Mouse (Mus musculus): Measurements from ENCODE around the gene Dgkb. TPM values are rescaled to one million over a fixed set of nuclear protein-coding genes. Genes with fewer than 3 reads are reported as not detected.

The Dgkb gene
- total and polyA plus RNA-seq, 2 experiments from 2014 or later: 12.3 to 13.6 TPM

- ATAC-seq (ENCODE audit: low FRiP score) (no peak), DNase-seq (ENCODE audit: low spot score) (no peak)
- Histone ChIP-seq H3K27me3 (ENCODE audit: insufficient read depth, low read length) (no peaks in the 10 kb centered on the region), H3K9me3 (ENCODE audit: low read length) (no peaks in the 10 kb centered on the region), H3K4me3 (ENCODE audit: low read depth, low read length) (no peak overlapping the region), H3K4me2 (ENCODE audit: low read depth, low read length, poor library complexity, severe bottlenecking) (no peak overlapping the region), H3K27ac (ENCODE audit: low read depth, low read length) (no peak overlapping the region), H3K4me1 (ENCODE audit: insufficient read depth, low read length) (no peaks in the 10 kb centered on the region), H3K9ac (replicated peaks; ENCODE audit: low read length, poor library complexity, severe bottlenecking) (no peak overlapping the region), H3K36me3 (ENCODE audit: insufficient read depth, low read length) (no peaks in the 10 kb centered on the region)
- WGBS: 93% methylated on average over 3 of the region's 3 CpGs
- no peak for TF ChIP-seq CTCF (IDR thresholded peaks at IDR 0.05)
Observed at GRCm38 (mm10) chr12:38352481-38352880, 535.0 kb downstream of the Dgkb start.

GRCm38 (mm10) chr12:38356386-38356785 lies 538.9 kb downstream of the Dgkb start:
- no peaks in the 10 kb centered on the region for H3K36me3 ChIP-seq (ENCODE audit: insufficient read depth, low read length)
- H3K27ac ChIP-seq (ENCODE audit: low read depth, low read length): no peak overlapping the region
- no peaks in the 10 kb centered on the region for H3K27me3 ChIP-seq (ENCODE audit: insufficient read depth, low read length)
- WGBS: 78% methylated on average over 1 of the region's 1 CpGs
- H3K4me1 ChIP-seq (ENCODE audit: insufficient read depth, low read length): no peaks in the 10 kb centered on the region
- TF ChIP-seq CTCF (IDR thresholded peaks at IDR 0.05): no peak
- no peaks in the 10 kb centered on the region for H3K9me3 ChIP-seq (ENCODE audit: low read length)
- ATAC-seq (ENCODE audit: low FRiP score): no peak
- no peak overlapping the region for H3K4me3 ChIP-seq (ENCODE audit: low read depth, low read length)
- H3K4me2 ChIP-seq (ENCODE audit: low read depth, low read length, poor library complexity, severe bottlenecking): no peak overlapping the region
- H3K9ac ChIP-seq (replicated peaks; ENCODE audit: low read length, poor library complexity, severe bottlenecking): no peak overlapping the region
- no peak for DNase-seq (ENCODE audit: low spot score)

GRCm38 (mm10) chr12:38361491-38361890 lies 544.0 kb downstream of the Dgkb start:
- Histone ChIP-seq H3K9ac (replicated peaks; ENCODE audit: low read length, poor library complexity, severe bottlenecking) (no peak overlapping the region), H3K4me2 (ENCODE audit: low read depth, low read length, poor library complexity, severe bottlenecking) (no peak overlapping the region), H3K27ac (ENCODE audit: low read depth, low read length) (no peak overlapping the region), H3K27me3 (ENCODE audit: insufficient read depth, low read length) (no peaks in the 10 kb centered on the region), H3K4me1 (ENCODE audit: insufficient read depth, low read length) (no peaks in the 10 kb centered on the region), H3K9me3 (ENCODE audit: low read length) (no peaks in the 10 kb centered on the region), H3K36me3 (ENCODE audit: insufficient read depth, low read length) (no peaks in the 10 kb centered on the region), H3K4me3 (ENCODE audit: low read depth, low read length) (no peak overlapping the region)
- no peak for ATAC-seq (ENCODE audit: low FRiP score)
- DNase-seq (ENCODE audit: low spot score): no peak
- TF ChIP-seq CTCF (IDR thresholded peaks at IDR 0.05): no peak
- 90% methylated on average over 4 of the region's 4 CpGs for WGBS

- H3K27ac ChIP-seq (ENCODE audit: low read depth, low read length): no peak overlapping the region
- TF ChIP-seq CTCF (IDR thresholded peaks at IDR 0.05): no peak
- H3K9me3 ChIP-seq (ENCODE audit: low read length): no peaks in the 10 kb centered on the region
- no peaks in the 10 kb centered on the region for H3K4me1 ChIP-seq (ENCODE audit: insufficient read depth, low read length)
- H3K27me3 ChIP-seq (ENCODE audit: insufficient read depth, low read length): no peaks in the 10 kb centered on the region
- WGBS: 66% methylated on average over 2 of the region's 2 CpGs
- H3K36me3 ChIP-seq (ENCODE audit: insufficient read depth, low read length): no peaks in the 10 kb centered on the region
- peak; percentile 58 for DNase-seq (ENCODE audit: low spot score)
- no peak overlapping the region for H3K4me2 ChIP-seq (ENCODE audit: low read depth, low read length, poor library complexity, severe bottlenecking)
- ATAC-seq (ENCODE audit: low FRiP score): no peak
- no peak overlapping the region for H3K9ac ChIP-seq (replicated peaks; ENCODE audit: low read length, poor library complexity, severe bottlenecking)
- H3K4me3 ChIP-seq (ENCODE audit: low read depth, low read length): no peak overlapping the region
Observed at GRCm38 (mm10) chr12:38371597-38371996, 554.1 kb downstream of the Dgkb start.

GRCm38 (mm10) chr12:38374159-38374558 lies 556.6 kb downstream of the Dgkb start:
- no peaks in the 10 kb centered on the region for H3K27me3 ChIP-seq (ENCODE audit: insufficient read depth, low read length)
- DNase-seq (ENCODE audit: low spot score) (no peak), ATAC-seq (ENCODE audit: low FRiP score) (no peak)
- H3K9ac ChIP-seq (replicated peaks; ENCODE audit: low read length, poor library complexity, severe bottlenecking): no peak overlapping the region
- H3K36me3 ChIP-seq (ENCODE audit: insufficient read depth, low read length): no peaks in the 10 kb centered on the region
- no peak overlapping the region for H3K4me3 ChIP-seq (ENCODE audit: low read depth, low read length)
- H3K4me1 ChIP-seq (ENCODE audit: insufficient read depth, low read length): no peaks in the 10 kb centered on the region
- no peak overlapping the region for H3K4me2 ChIP-seq (ENCODE audit: low read depth, low read length, poor library complexity, severe bottlenecking)
- WGBS: 87% methylated on average over 3 of the region's 3 CpGs
- TF ChIP-seq CTCF (IDR thresholded peaks at IDR 0.05): no peak
- H3K9me3 ChIP-seq (ENCODE audit: low read length): no peaks in the 10 kb centered on the region
- H3K27ac ChIP-seq (ENCODE audit: low read depth, low read length): no peak overlapping the region

GRCm38 (mm10) chr12:38385942-38386341 lies 568.4 kb downstream of the Dgkb start:
- Histone ChIP-seq H3K27me3 (ENCODE audit: insufficient read depth, low read length) (no peaks in the 10 kb centered on the region), H3K4me3 (ENCODE audit: low read depth, low read length) (no peak overlapping the region), H3K4me2 (ENCODE audit: low read depth, low read length, poor library complexity, severe bottlenecking) (no peak overlapping the region), H3K9me3 (ENCODE audit: low read length) (no peaks in the 10 kb centered on the region), H3K9ac (replicated peaks; ENCODE audit: low read length, poor library complexity, severe bottlenecking) (no peak overlapping the region), H3K4me1 (ENCODE audit: insufficient read depth, low read length) (no peaks in the 10 kb centered on the region), H3K27ac (ENCODE audit: low read depth, low read length) (no peak overlapping the region), H3K36me3 (ENCODE audit: insufficient read depth, low read length) (no peaks in the 10 kb centered on the region)
- ATAC-seq (ENCODE audit: low FRiP score) (no peak), DNase-seq (ENCODE audit: low spot score) (peak; percentile 11)
- TF ChIP-seq CTCF (IDR thresholded peaks at IDR 0.05): no peak
- 81% methylated on average over 6 of the region's 6 CpGs for WGBS

All from midbrain, postnatal 0 days (tissue).